Mouse (Mus musculus) c-Kit-positive CD71-negative TER-119-negative erythroid progenitor cells, embryonic 14.5 days (primary cell): ENCODE measurements around the gene Gm21822.
"Not testable (repeated sequence)": the region's sequence is repeated elsewhere in the genome, so short reads cannot be mapped to it uniquely, and the experiment has no call there.

ENCODE experiments used
- DNase-seq: peaks from one replicate; pipeline ENCODE4 v3.0.0-alpha.2; 2013; ENCODE audit warnings: low read depth

Gm21822 gene

DNA sequence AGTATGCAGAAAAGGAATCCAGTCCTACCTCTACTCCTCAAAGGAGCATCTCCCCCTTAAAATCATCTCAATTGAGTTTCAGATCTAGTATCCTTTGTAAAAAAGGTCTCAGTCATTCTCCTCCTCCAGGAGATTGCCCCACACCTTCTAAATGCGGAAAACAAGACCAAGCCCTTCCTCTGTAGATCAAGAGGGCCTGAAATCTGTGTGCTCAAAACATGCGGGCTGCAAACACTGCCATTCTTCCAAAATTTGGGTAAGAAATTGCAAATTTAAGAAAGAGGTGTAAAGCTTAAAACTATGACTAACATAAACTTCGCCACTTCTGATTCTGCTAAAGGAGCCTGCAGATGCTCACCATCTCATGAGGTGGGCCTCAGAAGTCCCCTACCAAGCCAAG is at the start of gene Gm21822:
Gm21822 (plus strand) TSS at position 301 of the 400 bp plus-strand sequence.
- DNase-seq, result not testable (repeated sequence)
